Mouse (Mus musculus): ENCODE results near the gene Klkb1.

- TF ChIP-seq CTCF (IDR thresholded peaks at IDR 0.05; ENCODE audit: insufficient read depth, low read length) (no peak), POLR2A (IDR thresholded peaks at IDR 0.05; ENCODE audit: borderline replicate concordance, extremely low read depth, low read depth, low read length) (no peak)
These were observed 31.8 kb downstream of the Klkb1 start for GRCm38 (mm10) chr8:45262851-45263250.
